Mouse (Mus musculus) gastrocnemius, postnatal 4 days (tissue): ENCODE measurements around the gene D930020B18Rik. TPM values are rescaled to one million over a fixed set of nuclear protein-coding genes. Genes with fewer than 3 reads are reported as not detected.

Source experiments
- microRNA-seq: library from miRNA; unstranded; fragments of <30 nt; microRNA quantifications from one replicate; pipeline ENCODE4 v1.2.0, GENCODE M21; 2021
- total RNA-seq, 2 experiments: library from RNA; stranded (reverse); gene quantifications; 2 replicates each; pipeline ENCODE4 v1.2.3; 2021

The D930020B18Rik gene
- total RNA-seq, 2 experiments from 2014 or later, result not detected

Small RNAs within 50 kb of the gene (microRNA-seq; reads per million reads assigned to microRNA genes)
- not detected for gene Gm24330

Other genes with a start within 250 kb of the D930020B18Rik start
- gene Rassf3, start 165.2 kb upstream of the D930020B18Rik start, total RNA-seq, result 10 to 100 TPM; 70.0 to 78.2 TPM
- gene Tbk1, start 54.8 kb upstream of the D930020B18Rik start, total RNA-seq, result 10 to 100 TPM; 20.7 to 24.8 TPM
- gene Xpot, start 15.3 kb upstream of the D930020B18Rik start, total RNA-seq, result 10 to 100 TPM; 36.0 to 45.6 TPM
- gene BC048403, start 98.3 kb downstream of the D930020B18Rik start, total RNA-seq, result 1 to 10 TPM; 3.0 to 3.5 TPM